Mouse (Mus musculus): ENCODE data around the gene Trp63. TPM values are rescaled to one million over a fixed set of nuclear protein-coding genes. Genes with fewer than 3 reads are reported as not detected.

Gene Trp63
- polyA plus RNA-seq, 1 experiment, result 0.52 TPM

- no peaks in the 10 kb centered on the region for H3K36me3 ChIP-seq (ENCODE audit: control insufficient read depth, insufficient read depth, low read length)
- H3K4me3 ChIP-seq (ENCODE audit: insufficient read depth, low read depth, low read length), result no peak overlapping the region
- WGBS, result 79% methylated on average over 2 of the region's 2 CpGs
- H3K4me1 ChIP-seq (ENCODE audit: control insufficient read depth, insufficient read depth, low read length), result no peaks in the 10 kb centered on the region
- DNase-seq, result no peak
- H3K27me3 ChIP-seq (replicated peaks; ENCODE audit: control insufficient read depth, insufficient read depth, low read length), result no peaks in the 10 kb centered on the region
- no peak overlapping the region for H3K27ac ChIP-seq (ENCODE audit: insufficient read depth, low read depth, low read length)
- no peak for TF ChIP-seq CTCF (conservative IDR thresholded peaks at IDR 0.05; ENCODE audit: insufficient read depth, insufficient read length, low read depth, low read length)
- no peak for TF ChIP-seq POLR2A (IDR thresholded peaks at IDR 0.05; ENCODE audit: low read depth, low read length)
These were observed 1.0 kb downstream of the Trp63 start for GRCm38 (mm10) chr16:25684572-25684971.

GRCm38 (mm10) chr16:25690612-25691011 lies 7.0 kb downstream of the Trp63 start:
- no peaks in the 10 kb centered on the region for H3K36me3 ChIP-seq (ENCODE audit: control insufficient read depth, insufficient read depth, low read length)
- no peaks in the 10 kb centered on the region for H3K27me3 ChIP-seq (replicated peaks; ENCODE audit: control insufficient read depth, insufficient read depth, low read length)
- no peaks in the 10 kb centered on the region for H3K4me1 ChIP-seq (ENCODE audit: control insufficient read depth, insufficient read depth, low read length)
- H3K4me3 ChIP-seq (ENCODE audit: insufficient read depth, low read depth, low read length), result no peak overlapping the region
- WGBS, result 22% methylated on average over 5 of the region's 5 CpGs
- H3K27ac ChIP-seq (ENCODE audit: insufficient read depth, low read depth, low read length), result no peak overlapping the region
- no peak for TF ChIP-seq POLR2A (IDR thresholded peaks at IDR 0.05; ENCODE audit: low read depth, low read length)
- TF ChIP-seq CTCF (conservative IDR thresholded peaks at IDR 0.05; ENCODE audit: insufficient read depth, insufficient read length, low read depth, low read length), result no peak
- no peak for DNase-seq

- TF ChIP-seq POLR2A (IDR thresholded peaks at IDR 0.05; ENCODE audit: low read depth, low read length) (no peak), CTCF (conservative IDR thresholded peaks at IDR 0.05; ENCODE audit: insufficient read depth, insufficient read length, low read depth, low read length) (no peak)
- no peak overlapping the region for H3K4me3 ChIP-seq (ENCODE audit: insufficient read depth, low read depth, low read length)
- H3K36me3 ChIP-seq (ENCODE audit: control insufficient read depth, insufficient read depth, low read length), result no peaks in the 10 kb centered on the region
- no peak for DNase-seq
- H3K27me3 ChIP-seq (replicated peaks; ENCODE audit: control insufficient read depth, insufficient read depth, low read length), result no peaks in the 10 kb centered on the region
- WGBS, result 94% methylated on average over 2 of the region's 2 CpGs
- H3K4me1 ChIP-seq (ENCODE audit: control insufficient read depth, insufficient read depth, low read length), result no peaks in the 10 kb centered on the region
- H3K27ac ChIP-seq (ENCODE audit: insufficient read depth, low read depth, low read length), result no peak overlapping the region
These were observed 17.7 kb downstream of the Trp63 start for GRCm38 (mm10) chr16:25701252-25701651.

DNA sequence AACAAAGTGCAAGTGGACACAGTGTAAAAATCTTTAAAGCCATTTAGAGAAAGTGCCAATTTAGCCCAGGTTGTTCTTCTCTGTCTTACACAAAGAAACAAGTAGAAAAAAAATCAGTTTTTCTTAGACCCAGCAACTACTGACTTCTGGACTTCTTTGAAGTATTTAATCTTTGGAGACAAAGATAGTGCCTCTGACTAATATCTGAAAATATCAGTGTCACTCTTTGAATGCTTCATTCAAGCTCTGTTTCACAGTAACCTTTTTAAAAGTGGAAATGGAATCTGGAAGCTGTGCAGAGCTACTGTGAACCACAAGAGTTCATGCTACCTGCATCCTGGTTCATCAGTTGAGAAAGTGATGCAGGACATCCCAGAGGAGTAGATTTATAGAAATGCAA lies 22.7 kb downstream of the Trp63 start:
- Histone ChIP-seq H3K4me1 (ENCODE audit: control insufficient read depth, insufficient read depth, low read length) (no peaks in the 10 kb centered on the region), H3K27ac (ENCODE audit: insufficient read depth, low read depth, low read length) (no peak overlapping the region), H3K27me3 (replicated peaks; ENCODE audit: control insufficient read depth, insufficient read depth, low read length) (no peaks in the 10 kb centered on the region), H3K36me3 (ENCODE audit: control insufficient read depth, insufficient read depth, low read length) (no peaks in the 10 kb centered on the region), H3K4me3 (ENCODE audit: insufficient read depth, low read depth, low read length) (no peak overlapping the region)
- no peak for TF ChIP-seq POLR2A (IDR thresholded peaks at IDR 0.05; ENCODE audit: low read depth, low read length)
- TF ChIP-seq CTCF (conservative IDR thresholded peaks at IDR 0.05; ENCODE audit: insufficient read depth, insufficient read length, low read depth, low read length), result no peak
- DNase-seq, result no peak

- DNase-seq, result no peak
- H3K36me3 ChIP-seq (ENCODE audit: control insufficient read depth, insufficient read depth, low read length), result no peaks in the 10 kb centered on the region
- no peaks in the 10 kb centered on the region for H3K27me3 ChIP-seq (replicated peaks; ENCODE audit: control insufficient read depth, insufficient read depth, low read length)
- TF ChIP-seq CTCF (conservative IDR thresholded peaks at IDR 0.05; ENCODE audit: insufficient read depth, insufficient read length, low read depth, low read length) (no peak), POLR2A (IDR thresholded peaks at IDR 0.05; ENCODE audit: low read depth, low read length) (no peak)
- H3K4me1 ChIP-seq (ENCODE audit: control insufficient read depth, insufficient read depth, low read length), result no peaks in the 10 kb centered on the region
- H3K27ac ChIP-seq (ENCODE audit: insufficient read depth, low read depth, low read length), result no peak overlapping the region; the same call in 1 of the 2 replicates
- 72% methylated on average over 3 of the region's 3 CpGs for WGBS
- no peak overlapping the region for H3K4me3 ChIP-seq (ENCODE audit: insufficient read depth, low read depth, low read length)
These were observed 32.2 kb downstream of the Trp63 start for GRCm38 (mm10) chr16:25715790-25716189.

DNA sequence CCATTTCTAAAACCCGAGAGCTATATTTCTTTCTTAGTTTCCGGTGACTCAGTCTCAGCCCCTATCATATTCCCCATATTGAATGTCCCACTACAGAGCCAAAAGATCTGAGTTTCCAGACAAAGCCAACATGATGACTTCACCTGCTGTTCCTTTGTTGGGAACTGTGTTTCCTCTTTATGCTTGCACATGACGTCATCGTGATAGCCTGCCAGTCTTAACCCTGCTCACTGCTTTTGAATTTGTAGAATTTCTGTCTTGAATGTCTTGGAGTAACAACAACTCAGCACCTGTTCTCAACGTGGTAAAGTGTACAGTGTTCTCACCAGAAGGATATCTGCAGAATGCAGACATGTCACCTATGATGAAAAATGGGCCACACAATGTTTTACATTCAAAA lies 39.6 kb downstream of the Trp63 start:
- 64% methylated on average over 5 of the region's 5 CpGs for WGBS
- Histone ChIP-seq H3K27ac (ENCODE audit: insufficient read depth, low read depth, low read length) (no peak overlapping the region), H3K36me3 (ENCODE audit: control insufficient read depth, insufficient read depth, low read length) (no peaks in the 10 kb centered on the region), H3K4me1 (ENCODE audit: control insufficient read depth, insufficient read depth, low read length) (no peaks in the 10 kb centered on the region), H3K4me3 (ENCODE audit: insufficient read depth, low read depth, low read length) (no peak overlapping the region), H3K27me3 (replicated peaks; ENCODE audit: control insufficient read depth, insufficient read depth, low read length) (no peaks in the 10 kb centered on the region)
- TF ChIP-seq POLR2A (IDR thresholded peaks at IDR 0.05; ENCODE audit: low read depth, low read length), result no peak
- no peak for TF ChIP-seq CTCF (conservative IDR thresholded peaks at IDR 0.05; ENCODE audit: insufficient read depth, insufficient read length, low read depth, low read length)
- DNase-seq, result no peak

DNA sequence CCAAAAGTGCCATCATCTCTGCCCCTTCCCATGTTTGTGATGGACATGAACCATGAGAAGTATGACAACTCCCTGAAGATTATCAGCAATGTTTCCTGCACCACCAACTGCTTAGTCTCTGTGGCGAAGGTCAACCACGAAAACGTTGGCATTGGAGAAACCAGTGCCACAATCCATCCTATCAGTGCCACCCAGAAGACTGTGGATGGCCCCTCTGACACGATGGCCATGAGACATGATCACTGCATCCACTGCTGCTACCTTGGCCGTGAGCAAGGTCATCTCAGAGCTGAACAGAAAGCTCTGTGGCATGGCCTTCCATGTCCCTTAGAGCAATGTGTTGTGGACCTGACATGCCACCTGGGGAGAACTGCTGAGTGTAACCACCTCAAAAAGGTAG lies 43.4 kb downstream of the Trp63 start:
- Histone ChIP-seq H3K36me3 (ENCODE audit: control insufficient read depth, insufficient read depth, low read length) (no peaks in the 10 kb centered on the region), H3K4me3 (ENCODE audit: insufficient read depth, low read depth, low read length) (no peak overlapping the region), H3K27me3 (replicated peaks; ENCODE audit: control insufficient read depth, insufficient read depth, low read length) (no peaks in the 10 kb centered on the region), H3K27ac (ENCODE audit: insufficient read depth, low read depth, low read length) (no peak overlapping the region), H3K4me1 (ENCODE audit: control insufficient read depth, insufficient read depth, low read length) (no peaks in the 10 kb centered on the region)
- 95% methylated on average over 5 of the region's 5 CpGs for WGBS
- TF ChIP-seq CTCF (conservative IDR thresholded peaks at IDR 0.05; ENCODE audit: insufficient read depth, insufficient read length, low read depth, low read length), result no peak
- TF ChIP-seq POLR2A (IDR thresholded peaks at IDR 0.05; ENCODE audit: low read depth, low read length), result no peak
- DNase-seq, result no peak
